Mouse (Mus musculus) neural tube, embryonic 15.5 days (tissue): ENCODE measurements around the gene Ttc23. TPM values are rescaled to one million over a fixed set of nuclear protein-coding genes. Genes with fewer than 3 reads are reported as not detected.

Experiments
- ATAC-seq: fragments of 200-750 bp; cut with Nextera tagmentation; 2 replicates; pipeline ENCODE4 v1.8.0; 2017; ENCODE audit warnings: mild to moderate bottlenecking, moderate TSS enrichment, moderate library complexity; ENCODE audit not compliant: low FRiP score
- H3K27ac ChIP-seq: fragments of 300-500 bp; sonication (generic); replicated peaks from 2 replicates; pipeline ENCODE4 v1.5.1; 2015; ENCODE audit warnings: mild to moderate bottlenecking, inconsistent platforms
- H3K27me3 ChIP-seq: fragments of 300-500 bp; sonication (generic); replicated peaks from 2 replicates; pipeline ENCODE4 v1.6.1; 2015; ENCODE audit warnings: inconsistent platforms
- H3K36me3 ChIP-seq: fragments of 300-500 bp; sonication (generic); 2 replicates; pipeline ENCODE4 v1.6.1; 2015; ENCODE audit warnings: inconsistent platforms
- H3K4me1 ChIP-seq: fragments of 300-500 bp; sonication (generic); 2 replicates; pipeline ENCODE4 v1.6.1; 2015; ENCODE audit warnings: inconsistent platforms
- H3K4me2 ChIP-seq: fragments of 300-500 bp; sonication (generic); 2 replicates; pipeline ENCODE4 v1.6.1; 2015; ENCODE audit warnings: inconsistent platforms, mild to moderate bottlenecking, moderate library complexity
- H3K4me3 ChIP-seq: fragments of 300-500 bp; sonication (generic); replicated peaks from 2 replicates; pipeline ENCODE4 v1.5.1; 2015; ENCODE audit warnings: mild to moderate bottlenecking, inconsistent platforms
- H3K9ac ChIP-seq: fragments of 300-500 bp; sonication (generic); replicated peaks from 2 replicates; pipeline ENCODE4 v1.6.1; 2015; ENCODE audit warnings: mild to moderate bottlenecking, inconsistent platforms
- H3K9me3 ChIP-seq: fragments of 300-500 bp; sonication (generic); replicated peaks from 2 replicates; pipeline ENCODE4 v1.6.1; 2016; ENCODE audit warnings: inconsistent platforms
- WGBS: fragments of 180-500 bp; shearing (Covaris S2); methylation state at CpG from one replicate; pipeline ENCODE4 v1.1.7; 2015; ENCODE audit warnings: mixed read lengths; 5-methylcytosine and 5-hydroxymethylcytosine counted together
- polyA plus RNA-seq: library from polyadenylated mRNA; unstranded; fragments of >200 nt; fragmentation: Nextera tagmentation; extraction: Ambion mirVana; gene quantifications from 2 replicates; pipeline ENCODE4 v1.2.1, GENCODE M21; 2015

Gene Ttc23
- polyA plus RNA-seq: 6.1 and 11.1 TPM in 2 replicates

DNA sequence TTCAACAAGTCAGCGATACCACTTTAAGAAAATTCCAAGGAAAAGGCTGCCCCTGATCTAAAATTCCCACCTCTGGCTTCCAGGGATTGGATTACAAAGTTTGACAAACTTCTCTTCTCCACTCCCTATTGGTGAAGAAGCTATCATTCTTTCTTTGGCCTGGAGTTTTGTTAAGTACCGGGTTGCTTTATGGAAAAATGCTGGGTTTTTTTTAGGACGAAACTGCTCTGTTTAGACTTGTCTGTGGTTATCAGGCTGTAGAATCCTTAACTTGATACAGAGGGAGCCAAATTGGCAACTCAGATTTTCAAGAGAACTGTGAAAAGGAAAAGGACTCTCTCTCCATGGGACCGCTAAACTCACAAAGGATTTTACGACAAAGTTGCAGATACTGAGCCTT lies at the start of gene Ttc23:
Ttc23 (plus strand) TSS at position 134 of the 400 bp plus-strand sequence.
- H3K36me3 ChIP-seq: no peaks in the 10 kb centered on the region
- peak within 1 kb of the TSS; percentile 82; the same call in 1 of the 2 replicates for H3K9ac ChIP-seq
- no peaks in the 10 kb centered on the region for H3K27me3 ChIP-seq
- peak within 1 kb of the TSS; percentile 81 for H3K4me2 ChIP-seq
- WGBS: 3% methylated on average over 5 of the region's 5 CpGs
- peak within 1 kb of the TSS; percentile 92 for H3K4me3 ChIP-seq
- no peak for ATAC-seq
- H3K9me3 ChIP-seq: no peaks in the 10 kb centered on the region
- peak within 1 kb of the TSS; percentile 92 for H3K27ac ChIP-seq
- H3K4me1 ChIP-seq: peaks cover 20% of the 10 kb centered on the region

DNA sequence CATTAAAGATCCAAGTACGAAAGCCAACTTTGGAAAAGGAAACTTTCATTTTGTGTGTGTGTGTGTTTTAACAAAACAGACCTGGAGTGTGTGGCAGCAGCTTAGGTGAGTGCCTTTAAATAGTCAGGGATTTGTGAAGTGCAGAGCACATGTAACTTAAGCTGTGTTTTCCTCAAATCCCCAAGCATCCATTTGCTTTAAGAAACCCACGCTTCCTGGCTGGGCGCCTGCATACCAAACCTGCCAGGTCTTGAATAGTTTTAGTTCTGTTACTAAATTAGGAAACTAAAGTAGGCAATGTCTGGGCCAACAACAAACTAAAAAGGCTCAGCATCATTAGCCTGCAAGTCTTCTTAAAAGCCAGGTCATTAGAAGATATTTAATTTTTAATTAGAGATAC lies 49.2 kb upstream of the Ttc23 start:
- Histone ChIP-seq H3K9me3 (no peaks in the 10 kb centered on the region), H3K27me3 (no peaks in the 10 kb centered on the region), H3K4me2 (no peak overlapping the region), H3K9ac (no peak overlapping the region), H3K4me3 (no peak overlapping the region), H3K4me1 (no peaks in the 10 kb centered on the region; the same call in 1 of the 2 replicates), H3K36me3 (no peaks in the 10 kb centered on the region), H3K27ac (no peak overlapping the region)
- ATAC-seq: no peak
- WGBS: 72% methylated on average over 3 of the region's 3 CpGs

DNA sequence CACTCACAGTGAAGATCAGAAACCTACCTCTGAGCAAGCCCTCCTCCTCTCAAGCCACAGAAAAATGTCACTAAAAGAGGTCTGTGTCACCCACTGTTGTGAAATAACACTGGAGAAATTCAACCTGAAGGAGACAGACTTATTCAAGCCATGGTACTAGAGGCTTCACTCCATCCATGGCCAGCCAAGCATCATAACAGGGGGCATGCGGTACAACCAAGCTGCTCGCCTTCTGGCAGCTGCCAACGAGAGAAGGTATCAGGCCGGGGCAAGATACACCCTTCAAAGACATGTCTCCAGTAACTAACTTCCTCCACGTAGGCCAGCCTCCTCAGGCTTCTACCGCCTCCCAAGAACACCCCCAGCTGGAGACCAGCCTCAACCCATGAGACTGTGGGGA lies 42.1 kb upstream of the Ttc23 start:
- Histone ChIP-seq H3K4me1 (peaks cover 17% of the 10 kb centered on the region; the same call in 1 of the 2 replicates), H3K27me3 (no peaks in the 10 kb centered on the region), H3K9ac (no peak overlapping the region), H3K9me3 (no peaks in the 10 kb centered on the region), H3K27ac (no peak overlapping the region), H3K36me3 (no peaks in the 10 kb centered on the region), H3K4me2 (no peak overlapping the region), H3K4me3 (no peak overlapping the region)
- no peak for ATAC-seq
- WGBS: 92% methylated on average over 6 of the region's 6 CpGs

DNA sequence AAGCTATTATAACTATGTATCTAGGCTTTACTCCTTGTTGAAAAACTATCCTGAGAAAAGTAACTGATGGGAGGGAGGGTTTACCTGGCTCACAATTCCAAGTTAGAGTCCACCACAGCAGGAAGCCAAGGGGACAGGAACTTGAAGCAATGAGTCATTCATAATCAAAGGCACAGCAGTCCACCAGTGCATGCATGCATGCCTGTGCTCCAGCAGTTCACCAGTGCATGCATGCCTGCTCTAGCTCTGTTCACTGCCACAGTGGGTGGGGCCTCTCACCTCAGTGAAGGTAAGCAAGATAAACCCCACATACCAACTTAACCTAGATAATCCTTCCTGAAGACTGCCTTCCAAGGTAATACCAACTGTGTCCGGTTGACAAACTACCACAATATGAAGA lies 41.0 kb upstream of the Ttc23 start:
- 98% methylated on average over 1 of the region's 1 CpGs for WGBS

DNA sequence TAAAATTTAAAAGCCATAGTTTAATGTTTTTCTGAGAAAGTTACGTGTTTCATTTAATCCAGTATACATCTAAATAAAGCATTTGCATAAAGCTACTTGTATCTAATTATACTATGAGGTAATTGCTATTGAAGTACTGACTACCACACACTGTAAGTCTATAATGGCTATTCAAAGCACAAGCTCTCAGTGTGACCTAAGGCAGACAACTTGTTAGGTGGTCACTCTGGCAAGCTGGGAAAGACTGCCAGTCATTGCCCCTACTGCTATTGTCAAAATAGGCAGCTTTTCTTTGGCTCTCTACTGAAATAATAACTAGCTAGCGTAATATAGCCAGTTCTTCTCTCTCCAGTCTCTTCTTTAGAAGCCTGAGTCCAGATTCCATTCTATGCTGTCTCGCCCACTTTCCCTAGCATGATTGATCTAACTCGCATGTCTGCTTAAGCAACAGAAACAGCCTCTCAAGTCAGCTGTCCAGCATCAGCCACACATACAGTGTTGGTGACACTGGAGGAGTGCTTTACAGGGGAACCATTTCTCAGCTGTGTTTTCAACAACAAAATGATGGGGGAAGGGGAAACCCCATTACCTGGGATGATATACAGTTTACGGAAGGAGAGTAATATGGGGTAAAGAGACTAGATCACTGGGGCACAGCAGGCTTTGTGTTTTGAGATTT lies 39.4 kb upstream of the Ttc23 start:
- H3K27ac ChIP-seq: no peak overlapping the region
- no peak; the same call in 1 of the 2 replicates for ATAC-seq

More for the DNA sequence above, 41.0 kb upstream of the Ttc23 start:
- Histone ChIP-seq H3K9ac (no peak overlapping the region), H3K36me3 (no peaks in the 10 kb centered on the region), H3K4me1 (peaks cover 17% of the 10 kb centered on the region; the same call in 1 of the 2 replicates), H3K4me3 (no peak overlapping the region), H3K9me3 (no peaks in the 10 kb centered on the region), H3K27me3 (no peaks in the 10 kb centered on the region), H3K4me2 (no peak overlapping the region), H3K27ac (no peak overlapping the region)
- ATAC-seq: no peak

DNA sequence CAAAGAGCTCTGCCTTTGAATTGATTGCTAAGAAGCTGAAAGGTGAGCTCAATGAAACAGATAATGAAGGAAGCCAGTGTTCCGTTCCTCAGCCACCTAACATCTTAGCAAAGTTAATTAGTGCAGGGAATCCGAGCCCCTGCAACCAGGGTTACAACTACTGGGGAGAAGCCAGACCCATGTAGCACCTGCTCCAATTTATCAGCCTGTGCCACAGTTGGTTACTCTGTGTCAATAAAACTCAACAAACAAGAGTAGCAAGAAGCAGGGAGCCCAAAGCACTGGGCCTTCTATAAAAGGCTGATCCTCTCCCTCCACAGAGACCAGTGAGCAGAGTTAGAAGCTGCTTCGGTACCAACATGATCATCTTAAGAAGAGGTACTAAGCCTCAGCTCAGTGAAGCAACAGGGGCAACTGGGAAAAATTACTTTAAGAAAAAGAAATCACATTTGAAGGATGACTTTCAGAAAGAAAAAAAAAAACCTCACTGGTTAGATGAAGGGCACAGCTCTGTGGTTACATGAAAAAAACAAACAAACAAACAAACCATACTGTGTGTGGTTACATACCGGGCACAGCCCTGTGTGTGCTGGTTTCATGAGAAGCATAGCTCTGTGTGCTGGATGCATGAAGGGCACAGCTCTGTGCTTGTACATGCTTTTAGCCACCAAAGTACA lies 38.7 kb upstream of the Ttc23 start:
- WGBS: 37% methylated on average over 4 of the region's 4 CpGs

More for the DNA sequence above, 39.4 kb upstream of the Ttc23 start:
- Histone ChIP-seq H3K27me3 (no peaks in the 10 kb centered on the region), H3K4me3 (no peak overlapping the region), H3K4me2 (no peak overlapping the region), H3K9ac (no peak overlapping the region), H3K9me3 (no peaks in the 10 kb centered on the region), H3K4me1 (peaks cover 17% of the 10 kb centered on the region; the same call in 1 of the 2 replicates), H3K36me3 (no peaks in the 10 kb centered on the region)
- 61% methylated on average over 5 of the region's 5 CpGs for WGBS

DNA sequence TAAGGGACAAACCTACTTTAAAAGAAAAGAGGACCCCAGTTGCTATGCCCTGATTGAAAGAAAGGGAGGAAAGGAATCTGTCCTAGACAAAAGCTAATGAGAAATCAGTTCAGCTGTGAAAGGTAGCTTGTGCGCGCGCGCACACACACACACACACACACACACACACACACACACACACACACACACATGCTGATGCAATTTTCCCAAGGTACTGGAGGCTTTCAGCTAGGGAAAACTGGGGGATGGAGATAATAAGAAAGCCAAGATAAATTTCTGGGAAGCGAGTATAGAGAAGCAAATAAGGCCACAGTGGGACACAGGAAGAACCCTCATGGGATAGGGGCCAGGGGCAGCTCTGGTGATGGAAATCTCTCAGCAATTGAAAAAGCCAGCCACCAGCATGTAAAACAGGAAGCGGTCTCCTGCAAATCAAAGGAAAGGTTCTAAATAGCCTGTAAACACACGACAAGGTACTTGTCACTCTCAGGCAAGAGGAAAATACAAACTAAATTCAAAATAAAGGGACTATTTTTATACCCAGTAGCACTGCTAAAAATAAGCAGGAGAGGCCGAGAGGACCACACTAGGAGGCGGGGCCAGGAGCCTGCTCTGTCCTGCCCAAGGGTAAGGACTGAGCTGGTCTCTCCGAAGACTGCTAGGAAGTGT lies 33.3 kb upstream of the Ttc23 start:
- Histone ChIP-seq H3K36me3 (no peaks in the 10 kb centered on the region), H3K27ac (no peak overlapping the region; the same call in 1 of the 2 replicates), H3K4me2 (no peak overlapping the region), H3K4me3 (no peak overlapping the region), H3K27me3 (no peaks in the 10 kb centered on the region), H3K9ac (no peak overlapping the region), H3K9me3 (no peaks in the 10 kb centered on the region), H3K4me1 (peaks cover 15% of the 10 kb centered on the region)
- 53% methylated on average over 10 of the region's 10 CpGs for WGBS
- ATAC-seq: no peak

More for the DNA sequence above, 38.7 kb upstream of the Ttc23 start:
- H3K9me3 ChIP-seq: no peaks in the 10 kb centered on the region
- no peak overlapping the region for H3K4me2 ChIP-seq
- no peak overlapping the region for H3K4me3 ChIP-seq
- no peaks in the 10 kb centered on the region for H3K36me3 ChIP-seq
- ATAC-seq: no peak
- 0 out of 2 replicates have a peak overlapping the region, but pooled peaks have one; percentile 1 for H3K27ac ChIP-seq
- H3K9ac ChIP-seq: no peak overlapping the region
- H3K4me1 ChIP-seq: peaks cover 20% of the 10 kb centered on the region; the same call in 1 of the 2 replicates
- no peaks in the 10 kb centered on the region for H3K27me3 ChIP-seq

DNA sequence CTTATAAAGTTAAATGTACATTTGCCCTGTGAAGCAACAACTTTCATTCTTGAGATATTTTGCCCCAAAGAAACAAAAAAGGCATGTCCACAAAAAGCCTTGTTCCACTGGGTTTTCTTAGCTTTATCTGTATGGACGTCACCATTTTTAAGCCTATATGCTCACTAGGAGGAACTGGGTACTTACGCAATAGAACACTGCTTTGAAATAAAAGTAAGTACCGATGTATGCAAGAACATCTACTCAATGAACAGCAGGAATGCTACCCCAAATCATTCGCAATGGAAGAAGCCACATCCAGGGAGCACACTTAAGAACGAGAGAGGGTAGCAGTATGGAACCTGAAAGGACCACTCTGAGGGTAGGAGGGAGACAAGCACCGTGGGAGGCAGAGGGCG lies 32.7 kb upstream of the Ttc23 start:
- 88% methylated on average over 7 of the region's 7 CpGs for WGBS
- no peaks in the 10 kb centered on the region for H3K9me3 ChIP-seq
- H3K9ac ChIP-seq: no peak overlapping the region

DNA sequence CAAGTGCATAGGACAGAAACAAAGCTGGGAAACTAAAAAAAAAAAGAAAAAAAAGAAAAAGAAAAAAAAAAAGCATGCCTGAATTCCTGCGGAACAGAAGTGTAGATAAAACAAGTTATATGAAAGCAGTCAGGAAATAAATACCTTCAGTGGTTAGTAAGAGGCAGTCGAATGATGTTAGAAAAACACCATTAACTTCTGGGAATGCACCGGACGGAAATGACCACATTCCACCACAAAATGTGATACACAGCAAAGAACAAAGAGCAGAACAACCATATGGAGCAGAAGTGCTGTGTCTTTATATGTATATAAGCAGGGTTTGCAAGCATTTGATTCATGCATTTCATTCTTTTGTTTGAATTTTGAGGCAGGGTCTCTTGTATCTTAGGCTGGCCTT lies 30.3 kb upstream of the Ttc23 start:
- Histone ChIP-seq H3K4me2 (no peak overlapping the region), H3K4me3 (no peak overlapping the region), H3K36me3 (no peaks in the 10 kb centered on the region), H3K4me1 (peaks cover 15% of the 10 kb centered on the region), H3K27ac (no peak overlapping the region), H3K27me3 (no peaks in the 10 kb centered on the region), H3K9me3 (no peaks in the 10 kb centered on the region), H3K9ac (no peak overlapping the region)
- ATAC-seq: no peak
- WGBS: 82% methylated on average over 4 of the region's 4 CpGs

More for the DNA sequence above, 32.7 kb upstream of the Ttc23 start:
- no peak overlapping the region for H3K4me2 ChIP-seq
- no peak overlapping the region for H3K4me3 ChIP-seq
- peaks cover 15% of the 10 kb centered on the region for H3K4me1 ChIP-seq
- no peaks in the 10 kb centered on the region for H3K36me3 ChIP-seq
- no peak overlapping the region; the same call in 1 of the 2 replicates for H3K27ac ChIP-seq
- ATAC-seq: no peak
- H3K27me3 ChIP-seq: no peaks in the 10 kb centered on the region

DNA sequence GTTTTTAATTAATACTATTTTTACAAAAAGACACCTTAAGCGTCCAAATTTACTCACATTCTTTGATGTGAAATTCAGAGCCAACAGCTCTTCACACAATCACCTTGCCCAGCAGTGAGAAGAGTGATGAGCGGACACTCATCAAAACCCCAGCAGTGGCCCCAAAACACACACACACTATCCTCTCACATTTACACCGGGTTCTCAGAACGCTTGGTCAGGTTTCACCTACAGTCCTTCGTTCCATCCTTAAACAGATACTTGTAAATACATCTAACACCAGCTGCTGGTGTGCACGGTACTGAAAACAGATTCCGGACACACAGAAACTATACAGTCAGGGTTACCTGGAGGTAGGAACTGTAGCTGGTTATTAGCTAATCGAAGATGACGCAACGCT lies 29.6 kb upstream of the Ttc23 start:
- peaks cover 15% of the 10 kb centered on the region for H3K4me1 ChIP-seq
- H3K4me2 ChIP-seq: no peak overlapping the region
- no peaks in the 10 kb centered on the region for H3K36me3 ChIP-seq
- WGBS: 95% methylated on average over 10 of the region's 10 CpGs
- H3K27ac ChIP-seq: no peak overlapping the region
- no peaks in the 10 kb centered on the region for H3K27me3 ChIP-seq
- no peak for ATAC-seq
- H3K9me3 ChIP-seq: no peaks in the 10 kb centered on the region
- H3K9ac ChIP-seq: no peak overlapping the region
- H3K4me3 ChIP-seq: no peak overlapping the region

DNA sequence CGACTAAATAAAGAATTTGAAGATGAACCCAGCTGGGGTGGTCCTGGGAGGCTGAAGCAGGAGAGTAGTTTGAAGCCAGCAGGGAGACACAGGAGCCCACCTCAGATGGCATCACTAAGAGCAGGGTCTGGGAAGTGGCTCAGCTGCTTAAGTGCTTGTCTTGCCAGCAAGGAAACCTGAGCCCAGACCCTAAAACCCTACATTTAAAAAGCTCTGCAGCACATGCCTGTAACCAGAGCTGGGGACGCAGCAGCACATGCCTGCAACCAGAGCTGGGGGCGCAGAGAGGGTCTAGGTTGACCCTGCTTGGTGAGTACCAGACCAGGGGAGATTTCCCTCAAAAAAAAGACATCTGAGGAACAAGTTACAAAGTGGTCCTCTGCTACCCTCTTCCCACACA lies 28.9 kb upstream of the Ttc23 start:
- Histone ChIP-seq H3K9me3 (no peaks in the 10 kb centered on the region), H3K27me3 (no peaks in the 10 kb centered on the region), H3K4me1 (peaks cover 13% of the 10 kb centered on the region), H3K36me3 (no peaks in the 10 kb centered on the region), H3K9ac (no peak overlapping the region), H3K4me2 (no peak overlapping the region), H3K27ac (no peak overlapping the region), H3K4me3 (no peak overlapping the region)
- ATAC-seq: no peak
- WGBS: 87% methylated on average over 3 of the region's 3 CpGs
